Mouse (Mus musculus) megakaryocyte, embryonic 14.5 days (primary cell): ENCODE results near the gene Myocos. TPM values are rescaled to one million over a fixed set of nuclear protein-coding genes. Genes with fewer than 3 reads are reported as not detected.
"Not testable (repeated sequence)": the region's sequence is repeated elsewhere in the genome, so short reads cannot be mapped to it uniquely, and the experiment has no call there.

ENCODE experiments used
- H3K27me3 ChIP-seq: replicated peaks from 2 replicates; pipeline ENCODE3; 2012; ENCODE audit warnings: inconsistent platforms
- H3K36me3 ChIP-seq: replicated peaks from 2 replicates; pipeline ENCODE3; 2012; ENCODE audit warnings: low read length, inconsistent platforms, mixed read lengths
- H3K4me1 ChIP-seq: 2 replicates; pipeline ENCODE4 v1.6.1; 2012; ENCODE audit warnings: inconsistent platforms
- H3K4me3 ChIP-seq: replicated peaks from 2 replicates; pipeline ENCODE3; 2012; ENCODE audit warnings: moderate library complexity, mild to moderate bottlenecking, inconsistent platforms
- H3K9me3 ChIP-seq: 2 replicates; pipeline ENCODE4 v1.6.1; 2012; ENCODE audit warnings: inconsistent platforms
- FLI1 ChIP-seq: IDR thresholded peaks from 2 replicates; pipeline ENCODE4 v1.6.1; 2012; ENCODE audit warnings: low read length, inconsistent platforms, mixed read lengths
- GATA1 ChIP-seq: IDR thresholded peaks from 3 replicates; pipeline ENCODE4 v1.6.1; 2012; ENCODE audit warnings: mixed read lengths, low read length, inconsistent platforms, borderline replicate concordance
- polyA plus RNA-seq: library from polyadenylated mRNA; stranded (reverse); fragments of >175 nt; gene quantifications from 2 replicates; pipeline ENCODE4 v1.2.3, GENCODE M21; 2012; ENCODE audit warnings: low replicate concordance; ENCODE audit not compliant: insufficient read depth

Myocos gene
- polyA plus RNA-seq, 1 experiment: not detected

- TF ChIP-seq GATA1 (no peak), FLI1 (no peak)
- H3K9me3 ChIP-seq: no peaks in the 10 kb centered on the region
- H3K36me3 ChIP-seq: no peaks in the 10 kb centered on the region
- no peak overlapping the region for H3K4me3 ChIP-seq
- no peaks in the 10 kb centered on the region for H3K4me1 ChIP-seq
- H3K27me3 ChIP-seq: peaks cover 16% of the 10 kb centered on the region
Observed at GRCm38 (mm10) chr1:162643752-162644151, 14.3 kb downstream of the Myocos start.

- Histone ChIP-seq H3K27me3 (peaks cover 14% of the 10 kb centered on the region), H3K4me1 (no peaks in the 10 kb centered on the region), H3K4me3 (no peak overlapping the region), H3K36me3 (no peaks in the 10 kb centered on the region), H3K9me3 (no peaks in the 10 kb centered on the region)
- TF ChIP-seq GATA1: no peak
- no peak for TF ChIP-seq FLI1
Observed at GRCm38 (mm10) chr1:162642591-162642990, 15.4 kb downstream of the Myocos start.

- no peak for TF ChIP-seq GATA1
- no peak for TF ChIP-seq FLI1
- Histone ChIP-seq H3K36me3 (no peaks in the 10 kb centered on the region), H3K27me3 (peaks cover 18% of the 10 kb centered on the region)
Observed at GRCm38 (mm10) chr1:162639861-162640260, 18.2 kb downstream of the Myocos start.

GRCm38 (mm10) chr1:162639051-162639750 is 18.8 kb downstream of the Myocos start, which contains the start of gene Myoc:
TSS of gene Myoc (plus strand) at chr1:162639155.
- Histone ChIP-seq H3K36me3 (no peaks in the 10 kb centered on the region), H3K27me3 (peaks cover 18% of the 10 kb centered on the region), H3K9me3 (peaks cover 4% of the 10 kb centered on the region), H3K4me1 (no peaks in the 10 kb centered on the region), H3K4me3 (no peak within 1 kb of the TSS)
- TF ChIP-seq GATA1: no peak
- TF ChIP-seq FLI1: no peak

More at GRCm38 (mm10) chr1:162639861-162640260, 18.2 kb downstream of the Myocos start:
- Histone ChIP-seq H3K4me1 (no peaks in the 10 kb centered on the region), H3K4me3 (no peak overlapping the region), H3K9me3 (no peaks in the 10 kb centered on the region)

- Histone ChIP-seq H3K9me3 (peaks cover 8% of the 10 kb centered on the region), H3K36me3 (no peaks in the 10 kb centered on the region), H3K4me1 (no peaks in the 10 kb centered on the region), H3K4me3 (no peak overlapping the region), H3K27me3 (peaks cover 13% of the 10 kb centered on the region)
- no peak for TF ChIP-seq FLI1
- no peak for TF ChIP-seq GATA1
Observed at GRCm38 (mm10) chr1:162638535-162638934, 19.5 kb downstream of the Myocos start.

GRCm38 (mm10) chr1:162636516-162636915 is 21.5 kb downstream of the Myocos start:
- Histone ChIP-seq H3K4me3 (no peak overlapping the region), H3K27me3 (peaks cover 11% of the 10 kb centered on the region), H3K4me1 (no peaks in the 10 kb centered on the region), H3K36me3 (no peaks in the 10 kb centered on the region), H3K9me3 (peaks cover 12% of the 10 kb centered on the region)
- TF ChIP-seq FLI1: no peak
- no peak for TF ChIP-seq GATA1

GRCm38 (mm10) chr1:162635291-162635931 is 22.6 kb downstream of the Myocos start:
- Histone ChIP-seq H3K27me3 (peaks cover 11% of the 10 kb centered on the region), H3K9me3 (peaks cover 12% of the 10 kb centered on the region)
- not testable (repeated sequence) for H3K4me3 ChIP-seq, H3K4me1 ChIP-seq, H3K36me3 ChIP-seq

- H3K4me1 ChIP-seq: peaks cover 15% of the 10 kb centered on the region
- H3K36me3 ChIP-seq, H3K4me3 ChIP-seq, H3K27me3 ChIP-seq, H3K9me3 ChIP-seq: not testable (repeated sequence)
Observed at GRCm38 (mm10) chr1:162628326-162628725, 29.7 kb downstream of the Myocos start.

GRCm38 (mm10) chr1:162627821-162628220 is 30.2 kb downstream of the Myocos start:
- H3K9me3 ChIP-seq, H3K36me3 ChIP-seq, H3K27me3 ChIP-seq, H3K4me3 ChIP-seq: not testable (repeated sequence)
- H3K4me1 ChIP-seq: peaks cover 15% of the 10 kb centered on the region

GRCm38 (mm10) chr1:162625229-162625628 is 32.8 kb downstream of the Myocos start:
- Histone ChIP-seq H3K27me3 (peaks cover 4% of the 10 kb centered on the region), H3K4me3 (peak overlapping the region; percentile 23)

More at GRCm38 (mm10) chr1:162625229-162625628, 32.8 kb downstream of the Myocos start:
- no peaks in the 10 kb centered on the region for H3K9me3 ChIP-seq
- H3K36me3 ChIP-seq: no peaks in the 10 kb centered on the region
- TF ChIP-seq FLI1: no peak
- TF ChIP-seq GATA1: no peak
- peaks cover 15% of the 10 kb centered on the region for H3K4me1 ChIP-seq
